Comparison of ENCODE assay signal across 19 mouse cellular contexts in genomic region chr1:135562115-135562514, GRCm38 (mm10). TPM values are rescaled to one million over a fixed set of nuclear protein-coding genes. Genes with fewer than 3 reads are reported as not detected.
DNase-seq lines count a peak whose midpoint lies in the region; ATAC-seq and TF ChIP-seq lines count a peak whose summit lies in the region.
"Had no signal": no experiment of that assay in that cellular context is flagged by ENCODE, and none has a peak within 500 bp of the region (broad histone marks: within the 10 kb centered on the region; RNA-seq: fewer than 3 reads in every experiment).

No protein-coding gene starts in this region.

- no peak for DNase-seq in embryonic facial prominence, embryonic 10.5 days (ENCODE audit: low spot score)
- peak; percentile 38 for DNase-seq in lung, embryonic 14.5 days
- DNase-seq in lung, postnatal 4 days = no peak
- DNase-seq in limb, embryonic 10.5 days (ENCODE audit: low spot score) = no peak
- no peak for DNase-seq in heart, postnatal 25 days (ENCODE audit: low spot score)
- DNase-seq in thymus, postnatal 14 days = no peak
- DNase-seq: cerebellum, adult 9-11 months; gastrocnemius, postnatal 25 days; layer of hippocampus, postnatal 36 days; right cerebral cortex, postnatal 14 days had no signal

- no peaks in the 10 kb centered on the region for H3K36me3 ChIP-seq in embryonic facial prominence, embryonic 12.5 days
- H3K36me3 ChIP-seq in embryonic facial prominence, embryonic 10.5 days (replicated peaks) = no peaks in the 10 kb centered on the region
- 0 out of 2 replicates have a peak, but pooled peaks cover 3% of the 10 kb centered on the region for H3K36me3 ChIP-seq in lung, embryonic 14.5 days (ENCODE audit: insufficient read depth)
- H3K36me3 ChIP-seq in kidney, embryonic 14.5 days (ENCODE audit: control insufficient read depth, insufficient read depth, low read length) = no peaks in the 10 kb centered on the region; the same call in 1 of the 2 replicates
- H3K36me3 ChIP-seq in limb, embryonic 10.5 days = peaks cover 6% of the 10 kb centered on the region; the same call in 1 of the 2 replicates
- H3K36me3 ChIP-seq: G1E; hindbrain, embryonic 15.5 days; lung, embryonic 15.5 days; stomach, embryonic 15.5 days had no signal

- H3K4me1 ChIP-seq in embryonic facial prominence, embryonic 12.5 days = peaks cover 49% of the 10 kb centered on the region
- H3K4me1 ChIP-seq in embryonic facial prominence, embryonic 10.5 days = peaks cover 68% of the 10 kb centered on the region
- H3K4me1 ChIP-seq in lung, embryonic 14.5 days (ENCODE audit: insufficient read depth) = peaks cover 14% of the 10 kb centered on the region
- H3K4me1 ChIP-seq in kidney, embryonic 14.5 days (ENCODE audit: control insufficient read depth, insufficient read depth, low read length) = peaks cover 54% of the 10 kb centered on the region
- peaks cover 66% of the 10 kb centered on the region for H3K4me1 ChIP-seq in limb, embryonic 10.5 days

- H3K4me3 ChIP-seq in embryonic facial prominence, embryonic 12.5 days = no peak overlapping the region
- no peak overlapping the region for H3K4me3 ChIP-seq in embryonic facial prominence, embryonic 10.5 days
- no peak overlapping the region for H3K4me3 ChIP-seq in lung, embryonic 14.5 days (ENCODE audit: low read depth, low read length)
- H3K4me3 ChIP-seq in kidney, embryonic 14.5 days (ENCODE audit: low read length) = no peak overlapping the region
- H3K4me3 ChIP-seq in limb, embryonic 10.5 days = no peak overlapping the region
- H3K4me3 ChIP-seq: hindbrain, embryonic 15.5 days; lung, embryonic 15.5 days; megakaryocyte, embryonic 14.5 days; stomach, embryonic 15.5 days had no signal

- no peak overlapping the region for H3K9ac ChIP-seq in embryonic facial prominence, embryonic 12.5 days
- no peak overlapping the region for H3K9ac ChIP-seq in lung, embryonic 14.5 days
- no peak overlapping the region for H3K9ac ChIP-seq in kidney, embryonic 14.5 days (ENCODE audit: low read depth, low read length)
- H3K9ac ChIP-seq: hindbrain, embryonic 15.5 days; lung, embryonic 15.5 days; stomach, embryonic 15.5 days had no signal

- H3K27me3 ChIP-seq in embryonic facial prominence, embryonic 12.5 days = no peaks in the 10 kb centered on the region
- no peaks in the 10 kb centered on the region for H3K27me3 ChIP-seq in embryonic facial prominence, embryonic 10.5 days (replicated peaks; ENCODE audit: low read depth, poor library complexity, severe bottlenecking)
- no peaks in the 10 kb centered on the region for H3K27me3 ChIP-seq in lung, embryonic 14.5 days (ENCODE audit: insufficient read depth, low read length)
- H3K27me3 ChIP-seq in kidney, embryonic 14.5 days (ENCODE audit: control insufficient read depth, insufficient read depth, low read length) = no peaks in the 10 kb centered on the region
- H3K27me3 ChIP-seq in limb, embryonic 10.5 days (ENCODE audit: low read depth, poor library complexity, severe bottlenecking) = no peaks in the 10 kb centered on the region
- H3K27me3 ChIP-seq: hindbrain, embryonic 15.5 days; lung, embryonic 15.5 days; megakaryocyte, embryonic 14.5 days; stomach, embryonic 15.5 days had no signal

- 5% methylated on average over 4 of the region's 4 CpGs for WGBS in embryonic facial prominence, embryonic 12.5 days
- 20% methylated on average over 4 of the region's 4 CpGs for WGBS in embryonic facial prominence, embryonic 10.5 days
- WGBS in lung, embryonic 14.5 days = 13% methylated on average over 4 of the region's 4 CpGs
- WGBS in kidney, embryonic 14.5 days = 7% methylated on average over 4 of the region's 4 CpGs
- 19% methylated on average over 4 of the region's 4 CpGs for whole genome bisulfite sequencing in limb, embryonic 10.5 days

- H3K4me2 ChIP-seq in embryonic facial prominence, embryonic 12.5 days (replicated peaks) = no peak overlapping the region
- H3K4me2 ChIP-seq in lung, embryonic 14.5 days = no peak overlapping the region
- no peak overlapping the region for H3K4me2 ChIP-seq in kidney, embryonic 14.5 days (replicated peaks; ENCODE audit: low read depth, low read length)
- H3K4me2 ChIP-seq: hindbrain, embryonic 15.5 days; liver, embryonic 11.5 days; lung, embryonic 15.5 days; stomach, embryonic 15.5 days had no signal

- no peak for ATAC-seq in embryonic facial prominence, embryonic 12.5 days (ENCODE audit: insufficient number of reproducible peaks, insufficient read depth, low FRiP score, low TSS enrichment)
- no peak for ATAC-seq in lung, embryonic 14.5 days (ENCODE audit: insufficient read depth)
- ATAC-seq in kidney, embryonic 14.5 days (ENCODE audit: low FRiP score, low TSS enrichment) = peak; percentile 55
- ATAC-seq: CD4-positive, CD25-positive, alpha-beta regulatory T cell, adult 4 months had no signal

- TF ChIP-seq CTCF in lung, embryonic 14.5 days (IDR thresholded peaks at IDR 0.05; ENCODE audit: low read depth) = no peak

- H3K27ac ChIP-seq in embryonic facial prominence, embryonic 12.5 days = 0 out of 2 replicates have a peak overlapping the region, but pooled peaks have one; percentile 3
- H3K27ac ChIP-seq in embryonic facial prominence, embryonic 10.5 days (replicated peaks) = no peak overlapping the region
- no peak overlapping the region for H3K27ac ChIP-seq in lung, embryonic 14.5 days (ENCODE audit: low read depth)
- peak overlapping the region; percentile 83; the same call in 1 of the 2 replicates for H3K27ac ChIP-seq in kidney, embryonic 14.5 days (ENCODE audit: low read depth, low read length)
- H3K27ac ChIP-seq in limb, embryonic 10.5 days = 0 out of 2 replicates have a peak overlapping the region, but pooled peaks have one; percentile 10
- H3K27ac ChIP-seq: hindbrain, embryonic 15.5 days; lung, embryonic 15.5 days; stomach, embryonic 15.5 days had no signal

- H3K9me3 ChIP-seq in embryonic facial prominence, embryonic 12.5 days = no peaks in the 10 kb centered on the region
- H3K9me3 ChIP-seq in embryonic facial prominence, embryonic 10.5 days = no peaks in the 10 kb centered on the region
- no peaks in the 10 kb centered on the region for H3K9me3 ChIP-seq in lung, embryonic 14.5 days (ENCODE audit: low read depth, low read length)
- no peaks in the 10 kb centered on the region for H3K9me3 ChIP-seq in kidney, embryonic 14.5 days (ENCODE audit: control insufficient read depth, low read length)
- H3K9me3 ChIP-seq in limb, embryonic 10.5 days (replicated peaks) = no peaks in the 10 kb centered on the region
- H3K9me3 ChIP-seq: G1E; hindbrain, embryonic 15.5 days; lung, embryonic 15.5 days; megakaryocyte, embryonic 14.5 days; stomach, embryonic 15.5 days had no signal

- intact Hi-C loops in heart, postnatal 25 days (cut with DNase I) = no loop called here

RNA-seq across cellular contexts. Expression of gene Nav1, which starts 45.0 kb away (rescaled TPM):
- 18.6 and 19.6 TPM in 2 replicates for polyA plus RNA-seq in embryonic facial prominence, embryonic 12.5 days (2016; fragmentation: Nextera tagmentation; extraction: Ambion mirVana)
- 24.1 and 27.6 TPM in 2 replicates for polyA plus RNA-seq in embryonic facial prominence, embryonic 10.5 days (2016; fragmentation: Nextera tagmentation; extraction: Ambion mirVana)
- 19.6 and 21.7 TPM in 2 replicates for polyA plus RNA-seq in lung, embryonic 14.5 days (2014; fragmentation: Nextera tagmentation; extraction: Ambion mirVana)
- 12.1 and 23.7 TPM in 2 replicates for polyA plus RNA-seq in kidney, embryonic 14.5 days (2014; fragmentation: Nextera tagmentation; extraction: Ambion mirVana)
- polyA plus RNA-seq in limb, embryonic 10.5 days (2016; fragmentation: Nextera tagmentation; extraction: Ambion mirVana) = 16.1 and 18.3 TPM in 2 replicates
- total RNA-seq in heart, postnatal 25 days (2021) = 10 to 100 TPM; 19.6 to 19.8 TPM
- polyA plus RNA-seq: G1E had no signal

Comparison
In these comparisons a context has a peak if more than half of its experiments do, and no peak if none do; other contexts are left out.
1. H3K27ac ChIP-seq: peak in embryonic facial prominence, embryonic 12.5 days (single experiment), kidney, embryonic 14.5 days (single experiment) and limb, embryonic 10.5 days (single experiment); none in embryonic facial prominence, embryonic 10.5 days (single experiment) and lung, embryonic 14.5 days (single experiment).